Mouse (Mus musculus): ENCODE data around the gene Agap1.

GRCm38 (mm10) chr1:89500925-89501324 lies 46.3 kb downstream of the Agap1 start:
- TF ChIP-seq POLR2A (IDR thresholded peaks at IDR 0.05; ENCODE audit: low read depth, low read length) (no peak), CTCF (conservative IDR thresholded peaks at IDR 0.05; ENCODE audit: insufficient read depth, insufficient read length, low read depth, low read length) (no peak)

Data from kidney, adult 2 months (tissue).